Mouse (Mus musculus) intestine, embryonic 15.5 days (tissue): ENCODE measurements around the gene Smg9. TPM values are rescaled to one million over a fixed set of nuclear protein-coding genes. Genes with fewer than 3 reads are reported as not detected.
A peak's percentile ranks its signal among the peaks of the same experiment; 100 is the strongest.

Experiments
- ATAC-seq: fragments of 200-750 bp; cut with Nextera tagmentation; 2 replicates; pipeline ENCODE4 v1.8.0; 2017; ENCODE audit warnings: moderate TSS enrichment, moderate library complexity
- H3K27ac ChIP-seq: fragments of 300-500 bp; sonication (generic); 2 replicates; pipeline ENCODE4 v1.5.1; 2015; ENCODE audit warnings: mild to moderate bottlenecking, inconsistent platforms
- H3K27me3 ChIP-seq: fragments of 300-500 bp; sonication (generic); replicated peaks from 2 replicates; pipeline ENCODE4 v1.6.1; 2015; ENCODE audit warnings: inconsistent platforms
- H3K36me3 ChIP-seq: fragments of 300-500 bp; sonication (generic); 2 replicates; pipeline ENCODE4 v1.6.1; 2015; ENCODE audit warnings: inconsistent platforms
- H3K4me1 ChIP-seq: fragments of 300-500 bp; sonication (generic); replicated peaks from 2 replicates; pipeline ENCODE4 v1.6.1; 2015; ENCODE audit warnings: inconsistent platforms
- H3K4me2 ChIP-seq: fragments of 300-500 bp; sonication (generic); replicated peaks from 2 replicates; pipeline ENCODE4 v1.6.1; 2015; ENCODE audit warnings: mild to moderate bottlenecking, inconsistent platforms
- H3K4me3 ChIP-seq: fragments of 300-500 bp; sonication (generic); replicated peaks from 2 replicates; pipeline ENCODE4 v1.5.1; 2015; ENCODE audit warnings: inconsistent platforms
- H3K9ac ChIP-seq: fragments of 300-500 bp; sonication (generic); 2 replicates; pipeline ENCODE4 v1.6.1; 2015; ENCODE audit warnings: inconsistent platforms
- H3K9me3 ChIP-seq: fragments of 300-500 bp; sonication (generic); 2 replicates; pipeline ENCODE4 v1.6.1; 2016; ENCODE audit warnings: inconsistent platforms
- WGBS: fragments of 180-500 bp; shearing (Covaris S2); methylation state at CpG from one replicate; pipeline ENCODE4 v1.1.7; 2015; 5-methylcytosine and 5-hydroxymethylcytosine counted together
- polyA plus RNA-seq: library from polyadenylated mRNA; unstranded; fragments of >200 nt; fragmentation: Nextera tagmentation; extraction: Ambion mirVana; gene quantifications from 2 replicates; pipeline ENCODE4 v1.2.1, GENCODE M21; 2015

Smg9 gene
- polyA plus RNA-seq, 1 experiment from 2014 or later, result 19.6 TPM

- Histone ChIP-seq H3K36me3 (no peaks in the 10 kb centered on the region), H3K9ac (no peak overlapping the region), H3K4me1 (no peaks in the 10 kb centered on the region), H3K4me2 (no peak overlapping the region), H3K27me3 (no peaks in the 10 kb centered on the region), H3K9me3 (no peaks in the 10 kb centered on the region), H3K27ac (no peak overlapping the region), H3K4me3 (no peak overlapping the region)
- 76% methylated on average over 6 of the region's 6 CpGs for WGBS
- ATAC-seq, result no peak
Measured at GRCm38 (mm10) chr7:24439191-24439590, 39.8 kb downstream of the Smg9 start.

- H3K9me3 ChIP-seq, result no peaks in the 10 kb centered on the region
- H3K4me1 ChIP-seq, result no peaks in the 10 kb centered on the region
- ATAC-seq, result no peak
- no peak overlapping the region for H3K4me3 ChIP-seq
- H3K36me3 ChIP-seq, result no peaks in the 10 kb centered on the region
- 66% methylated on average over 7 of the region's 7 CpGs for WGBS
- H3K9ac ChIP-seq, result no peak overlapping the region
- H3K27me3 ChIP-seq, result no peaks in the 10 kb centered on the region
- H3K4me2 ChIP-seq, result no peak overlapping the region
- no peak overlapping the region for H3K27ac ChIP-seq
Measured at GRCm38 (mm10) chr7:24439891-24440290, 40.5 kb downstream of the Smg9 start.

GRCm38 (mm10) chr7:24441785-24442184, 42.4 kb downstream of the Smg9 start:
- no peaks in the 10 kb centered on the region for H3K27me3 ChIP-seq
- H3K4me1 ChIP-seq, result no peaks in the 10 kb centered on the region
- H3K36me3 ChIP-seq, result no peaks in the 10 kb centered on the region
- H3K9me3 ChIP-seq, result no peaks in the 10 kb centered on the region
- H3K4me2 ChIP-seq, result no peak overlapping the region
- H3K9ac ChIP-seq, result no peak overlapping the region
- peak; percentile 86 for ATAC-seq
- no peak overlapping the region for H3K27ac ChIP-seq
- H3K4me3 ChIP-seq, result no peak overlapping the region
- WGBS, result 0% methylated on average over 1 of the region's 1 CpGs

- no peak for ATAC-seq
- no peaks in the 10 kb centered on the region for H3K27me3 ChIP-seq
- H3K4me3 ChIP-seq, result no peak overlapping the region
- H3K4me1 ChIP-seq, result no peaks in the 10 kb centered on the region
- no peak overlapping the region for H3K9ac ChIP-seq
- H3K4me2 ChIP-seq, result no peak overlapping the region
- 66% methylated on average over 8 of the region's 8 CpGs for WGBS
- H3K27ac ChIP-seq, result no peak overlapping the region
- H3K9me3 ChIP-seq, result no peaks in the 10 kb centered on the region
- H3K36me3 ChIP-seq, result no peaks in the 10 kb centered on the region
Measured at GRCm38 (mm10) chr7:24442313-24442712, 42.9 kb downstream of the Smg9 start.

GRCm38 (mm10) chr7:24445266-24445926, 46.0 kb downstream of the Smg9 start:
- Histone ChIP-seq H3K4me1 (no peaks in the 10 kb centered on the region), H3K27me3 (no peaks in the 10 kb centered on the region), H3K4me3 (no peak overlapping the region), H3K4me2 (no peak overlapping the region), H3K9me3 (no peaks in the 10 kb centered on the region), H3K27ac (no peak overlapping the region), H3K36me3 (no peaks in the 10 kb centered on the region), H3K9ac (no peak overlapping the region)
- 90% methylated on average over 9 of the region's 9 CpGs for WGBS
- ATAC-seq, result no peak

- Histone ChIP-seq H3K9ac (no peak overlapping the region), H3K4me1 (no peaks in the 10 kb centered on the region), H3K36me3 (no peaks in the 10 kb centered on the region), H3K27ac (no peak overlapping the region), H3K4me3 (no peak overlapping the region), H3K9me3 (no peaks in the 10 kb centered on the region), H3K4me2 (no peak overlapping the region), H3K27me3 (no peaks in the 10 kb centered on the region)
- 70% methylated on average over 7 of the region's 7 CpGs for WGBS
- ATAC-seq, result no peak
Measured at GRCm38 (mm10) chr7:24446697-24447340, 47.4 kb downstream of the Smg9 start.

GRCm38 (mm10) chr7:24448782-24449517, 49.5 kb downstream of the Smg9 start:
- 46% methylated on average over 14 of the region's 14 CpGs for WGBS
- H3K9me3 ChIP-seq, result no peaks in the 10 kb centered on the region
- H3K4me3 ChIP-seq, result no peak overlapping the region
- ATAC-seq, result 0 out of 2 replicates have a peak, but pooled peaks have one; percentile 27
- no peak overlapping the region for H3K9ac ChIP-seq
- no peak overlapping the region for H3K4me2 ChIP-seq
- H3K27me3 ChIP-seq, result no peaks in the 10 kb centered on the region
- no peaks in the 10 kb centered on the region for H3K36me3 ChIP-seq
- H3K4me1 ChIP-seq, result no peaks in the 10 kb centered on the region
- H3K27ac ChIP-seq, result no peak overlapping the region

- H3K4me2 ChIP-seq, result no peak overlapping the region
- no peaks in the 10 kb centered on the region for H3K36me3 ChIP-seq
- H3K27ac ChIP-seq, result no peak overlapping the region
- no peaks in the 10 kb centered on the region for H3K9me3 ChIP-seq
- peak; percentile 56 for ATAC-seq
- H3K27me3 ChIP-seq, result no peaks in the 10 kb centered on the region
- no peak overlapping the region for H3K4me3 ChIP-seq
- no peak overlapping the region for H3K9ac ChIP-seq
- no peaks in the 10 kb centered on the region for H3K4me1 ChIP-seq
- 48% methylated on average over 9 of the region's 9 CpGs for WGBS
Measured at GRCm38 (mm10) chr7:24450585-24451017, 51.2 kb downstream of the Smg9 start.

GRCm38 (mm10) chr7:24451855-24452311, 52.5 kb downstream of the Smg9 start, which contains the start of gene Irgc1:
Gene Irgc1, minus strand, starts transcription at chr7:24452297.
- no peak for ATAC-seq
- Histone ChIP-seq H3K4me2 (no peak within 1 kb of the TSS), H3K27me3 (no peaks in the 10 kb centered on the region), H3K9me3 (no peaks in the 10 kb centered on the region), H3K27ac (no peak within 1 kb of the TSS), H3K36me3 (no peaks in the 10 kb centered on the region), H3K9ac (no peak within 1 kb of the TSS), H3K4me3 (no peak within 1 kb of the TSS), H3K4me1 (no peaks in the 10 kb centered on the region)
- WGBS, result 75% methylated on average over 9 of the region's 9 CpGs

- Histone ChIP-seq H3K9me3 (no peaks in the 10 kb centered on the region), H3K4me2 (no peak overlapping the region), H3K4me3 (no peak overlapping the region), H3K27ac (no peak overlapping the region), H3K27me3 (no peaks in the 10 kb centered on the region), H3K9ac (no peak overlapping the region), H3K4me1 (no peaks in the 10 kb centered on the region), H3K36me3 (no peaks in the 10 kb centered on the region)
- no peak for ATAC-seq
- WGBS, result 67% methylated on average over 2 of the region's 2 CpGs
Measured at GRCm38 (mm10) chr7:24454199-24454598, 54.8 kb downstream of the Smg9 start.

GRCm38 (mm10) chr7:24455726-24456125, 56.3 kb downstream of the Smg9 start:
- ATAC-seq, result no peak
- no peaks in the 10 kb centered on the region for H3K27me3 ChIP-seq
- H3K36me3 ChIP-seq, result no peaks in the 10 kb centered on the region
- H3K4me1 ChIP-seq, result peaks cover 9% of the 10 kb centered on the region; the same call in 1 of the 2 replicates
- H3K4me3 ChIP-seq, result no peak overlapping the region
- no peak overlapping the region for H3K9ac ChIP-seq
- H3K9me3 ChIP-seq, result no peaks in the 10 kb centered on the region
- no peak overlapping the region for H3K27ac ChIP-seq
- 67% methylated on average over 5 of the region's 5 CpGs for WGBS
- H3K4me2 ChIP-seq, result no peak overlapping the region

- Histone ChIP-seq H3K36me3 (no peaks in the 10 kb centered on the region), H3K27ac (no peak overlapping the region), H3K27me3 (no peaks in the 10 kb centered on the region), H3K4me3 (no peak overlapping the region), H3K4me1 (peaks cover 19% of the 10 kb centered on the region), H3K9ac (0 out of 2 replicates have a peak overlapping the region, but pooled peaks have one; percentile 17), H3K4me2 (no peak overlapping the region), H3K9me3 (no peaks in the 10 kb centered on the region)
- ATAC-seq, result 0 out of 2 replicates have a peak, but pooled peaks have one; percentile 14
- 51% methylated on average over 10 of the region's 10 CpGs for WGBS
Measured at GRCm38 (mm10) chr7:24457726-24458370, 58.4 kb downstream of the Smg9 start.
